Mouse (Mus musculus): ENCODE measurements at regions not wholly inside any gene's neighbourhood (a gene's known extent, or its start where the extent isn't known, plus 50 kb on each side); places are given as distances from the start of the nearest gene placed in this dataset.

- Histone ChIP-seq H3K4me3 (ENCODE audit: low read depth, low read length) (peak overlapping the region; percentile 55), H3K36me3 (ENCODE audit: insufficient read depth, low read length) (no peaks in the 10 kb centered on the region), H3K27ac (ENCODE audit: low read depth, low read length) (peak overlapping the region; percentile 86), H3K9ac (replicated peaks; ENCODE audit: low read length, poor library complexity, severe bottlenecking) (peak overlapping the region; percentile 74), H3K4me2 (ENCODE audit: low read depth, low read length, poor library complexity, severe bottlenecking) (peak overlapping the region; percentile 69), H3K9me3 (ENCODE audit: low read length) (no peaks in the 10 kb centered on the region), H3K4me1 (ENCODE audit: insufficient read depth, low read length) (peaks cover 7% of the 10 kb centered on the region; the same call in 1 of the 2 replicates), H3K27me3 (ENCODE audit: insufficient read depth, low read length) (peaks cover 14% of the 10 kb centered on the region)
- TF ChIP-seq CTCF (IDR thresholded peaks at IDR 0.05) = peak; percentile 45
- peak; percentile 76 for ATAC-seq (ENCODE audit: low FRiP score)
- under 1% methylated on average over 63 of the region's 68 CpGs for WGBS
- peak; percentile 76 for DNase-seq (ENCODE audit: low spot score)
These were observed 178.3 kb upstream of the Topaz1 start for GRCm38 (mm10) chr9:122568691-122569441.

GRCm38 (mm10) chr9:122569511-122570455, 177.4 kb upstream of the Topaz1 start:
- Histone ChIP-seq H3K9me3 (ENCODE audit: low read length) (no peaks in the 10 kb centered on the region), H3K4me3 (ENCODE audit: low read depth, low read length) (peak overlapping the region; percentile 55), H3K27me3 (ENCODE audit: insufficient read depth, low read length) (peaks cover 14% of the 10 kb centered on the region), H3K4me1 (ENCODE audit: insufficient read depth, low read length) (peaks cover 7% of the 10 kb centered on the region; the same call in 1 of the 2 replicates), H3K27ac (ENCODE audit: low read depth, low read length) (peak overlapping the region; percentile 86), H3K9ac (replicated peaks; ENCODE audit: low read length, poor library complexity, severe bottlenecking) (peak overlapping the region; percentile 74), H3K4me2 (ENCODE audit: low read depth, low read length, poor library complexity, severe bottlenecking) (peak overlapping the region; percentile 69), H3K36me3 (ENCODE audit: insufficient read depth, low read length) (no peaks in the 10 kb centered on the region)
- peak; percentile 25 for ATAC-seq (ENCODE audit: low FRiP score)
- TF ChIP-seq CTCF (IDR thresholded peaks at IDR 0.05) = no peak
- under 1% methylated on average over 47 of the region's 48 CpGs for WGBS
- DNase-seq (ENCODE audit: low spot score) = peak; percentile 28

GRCm38 (mm10) chr9:122571001-122571400, 176.1 kb upstream of the Topaz1 start:
- peaks cover 7% of the 10 kb centered on the region; the same call in 1 of the 2 replicates for H3K4me1 ChIP-seq (ENCODE audit: insufficient read depth, low read length)
- H3K27me3 ChIP-seq (ENCODE audit: insufficient read depth, low read length) = peaks cover 14% of the 10 kb centered on the region
- H3K36me3 ChIP-seq (ENCODE audit: insufficient read depth, low read length) = no peaks in the 10 kb centered on the region
- no peak for TF ChIP-seq CTCF (IDR thresholded peaks at IDR 0.05)
- 3% methylated on average over 10 of the region's 10 CpGs for WGBS
- ATAC-seq (ENCODE audit: low FRiP score) = no peak
- peak overlapping the region; percentile 69 for H3K4me2 ChIP-seq (ENCODE audit: low read depth, low read length, poor library complexity, severe bottlenecking)
- DNase-seq (ENCODE audit: low spot score) = no peak
- H3K9ac ChIP-seq (replicated peaks; ENCODE audit: low read length, poor library complexity, severe bottlenecking) = no peak overlapping the region
- H3K9me3 ChIP-seq (ENCODE audit: low read length) = no peaks in the 10 kb centered on the region
- H3K27ac ChIP-seq (ENCODE audit: low read depth, low read length) = peak overlapping the region; percentile 80
- peak overlapping the region; percentile 67 for H3K4me3 ChIP-seq (ENCODE audit: low read depth, low read length)

GRCm38 (mm10) chr9:122571402-122572059, 175.6 kb upstream of the Topaz1 start:
- Histone ChIP-seq H3K4me2 (ENCODE audit: low read depth, low read length, poor library complexity, severe bottlenecking) (peak overlapping the region; percentile 69), H3K9ac (replicated peaks; ENCODE audit: low read length, poor library complexity, severe bottlenecking) (peak overlapping the region; percentile 68), H3K4me1 (ENCODE audit: insufficient read depth, low read length) (peaks cover 7% of the 10 kb centered on the region; the same call in 1 of the 2 replicates), H3K27me3 (ENCODE audit: insufficient read depth, low read length) (peaks cover 14% of the 10 kb centered on the region), H3K9me3 (ENCODE audit: low read length) (no peaks in the 10 kb centered on the region), H3K27ac (ENCODE audit: low read depth, low read length) (peak overlapping the region; percentile 80), H3K36me3 (ENCODE audit: insufficient read depth, low read length) (no peaks in the 10 kb centered on the region), H3K4me3 (ENCODE audit: low read depth, low read length) (peak overlapping the region; percentile 67)
- DNase-seq (ENCODE audit: low spot score) (peak; percentile 48), ATAC-seq (ENCODE audit: low FRiP score) (0 out of 2 replicates have a peak, but pooled peaks have one; percentile 7)
- WGBS = under 1% methylated on average over 37 of the region's 37 CpGs
- no peak for TF ChIP-seq CTCF (IDR thresholded peaks at IDR 0.05)

GRCm38 (mm10) chr9:122572060-122572835, 174.9 kb upstream of the Topaz1 start:
- TF ChIP-seq CTCF (IDR thresholded peaks at IDR 0.05) = no peak; the same call in 1 of the 2 replicates
- Histone ChIP-seq H3K4me2 (ENCODE audit: low read depth, low read length, poor library complexity, severe bottlenecking) (peak overlapping the region; percentile 69), H3K9ac (replicated peaks; ENCODE audit: low read length, poor library complexity, severe bottlenecking) (peak overlapping the region; percentile 68), H3K9me3 (ENCODE audit: low read length) (no peaks in the 10 kb centered on the region), H3K4me1 (ENCODE audit: insufficient read depth, low read length) (peaks cover 7% of the 10 kb centered on the region; the same call in 1 of the 2 replicates), H3K27me3 (ENCODE audit: insufficient read depth, low read length) (peaks cover 13% of the 10 kb centered on the region), H3K36me3 (ENCODE audit: insufficient read depth, low read length) (no peaks in the 10 kb centered on the region), H3K27ac (ENCODE audit: low read depth, low read length) (peak overlapping the region; percentile 80), H3K4me3 (ENCODE audit: low read depth, low read length) (peak overlapping the region; percentile 67)
- ATAC-seq (ENCODE audit: low FRiP score) = peak; percentile 85
- WGBS = under 1% methylated on average over 55 of the region's 68 CpGs
- peak; percentile 91 for DNase-seq (ENCODE audit: low spot score)

Data from midbrain, postnatal 0 days (tissue).